Mouse (Mus musculus): ENCODE measurements at regions not wholly inside any gene's neighbourhood (a gene's known extent, or its start where the extent isn't known, plus 50 kb on each side); places are given as distances from the start of the nearest gene placed in this dataset.

GRCm38 (mm10) chr9:60931290-60931689 lies 136.9 kb downstream of the Uaca start:
- DNase-seq (ENCODE audit: low spot score), result no peak

- DNase-seq (ENCODE audit: low spot score), result no peak
Observed at GRCm38 (mm10) chr9:60936937-60937336, 142.6 kb downstream of the Uaca start.

- DNase-seq (ENCODE audit: low spot score), result no peak
Observed at GRCm38 (mm10) chr9:60939858-60940804, 145.8 kb downstream of the Uaca start.

GRCm38 (mm10) chr9:60947363-60947762 lies 153.0 kb downstream of the Uaca start:
- no peak for DNase-seq (ENCODE audit: low spot score)

GRCm38 (mm10) chr9:60948531-60949070 lies 154.3 kb downstream of the Uaca start:
- no peak for DNase-seq (ENCODE audit: low spot score)

- DNase-seq (ENCODE audit: low spot score), result no peak
Observed at GRCm38 (mm10) chr9:60950161-60950560, 155.8 kb downstream of the Uaca start.

- peak; percentile 37 for DNase-seq (ENCODE audit: low spot score)
Observed at GRCm38 (mm10) chr9:60951071-60951561, 156.8 kb downstream of the Uaca start.

- DNase-seq (ENCODE audit: low spot score), result no peak
Observed at GRCm38 (mm10) chr9:60957438-60957837, 163.1 kb downstream of the Uaca start.

- DNase-seq (ENCODE audit: low spot score), result no peak
Observed at GRCm38 (mm10) chr9:60959537-60959936, 165.2 kb downstream of the Uaca start.

GRCm38 (mm10) chr9:60962086-60962485 lies 167.7 kb downstream of the Uaca start:
- DNase-seq (ENCODE audit: low spot score), result no peak

- DNase-seq (ENCODE audit: low spot score), result no peak
Observed at GRCm38 (mm10) chr9:60965641-60966040, 171.3 kb downstream of the Uaca start.

- DNase-seq (ENCODE audit: low spot score), result peak; percentile 38
Observed at GRCm38 (mm10) chr9:60968281-60969031, 174.1 kb downstream of the Uaca start.

- peak; percentile 21 for DNase-seq (ENCODE audit: low spot score)
Observed at GRCm38 (mm10) chr9:60972201-60972910, 178.0 kb downstream of the Uaca start.

- DNase-seq (ENCODE audit: low spot score), result no peak
Observed at GRCm38 (mm10) chr9:60974546-60974945, 180.2 kb downstream of the Uaca start.

- DNase-seq (ENCODE audit: low spot score), result no peak
Observed at GRCm38 (mm10) chr9:60982383-60983085, 188.2 kb downstream of the Uaca start.

- DNase-seq (ENCODE audit: low spot score), result no peak
Observed at GRCm38 (mm10) chr9:60983246-60983645, 188.9 kb downstream of the Uaca start.

GRCm38 (mm10) chr9:60988113-60988512 lies 193.8 kb downstream of the Uaca start:
- no peak for DNase-seq (ENCODE audit: low spot score)

- peak; percentile 70 for DNase-seq (ENCODE audit: low spot score)
Observed at GRCm38 (mm10) chr9:60989670-60990391, 195.5 kb downstream of the Uaca start.

GRCm38 (mm10) chr9:60991509-60991908 lies 197.2 kb downstream of the Uaca start:
- DNase-seq (ENCODE audit: low spot score), result no peak

GRCm38 (mm10) chr9:60993661-60994060 lies 199.3 kb downstream of the Uaca start:
- DNase-seq (ENCODE audit: low spot score), result no peak

GRCm38 (mm10) chr9:60995096-60995495 lies 200.8 kb downstream of the Uaca start:
- no peak for DNase-seq (ENCODE audit: low spot score)

Data from adipocyte (in vitro differentiated cells).